Mouse (Mus musculus) small intestine, adult 2 months (tissue): Measurements from ENCODE around the gene Cd79b.

ENCODE experiments used
- CTCF ChIP-seq: fragments of 200-500 bp; IDR thresholded peaks from 2 replicates; pipeline ENCODE4 v1.5.1; 2012; ENCODE audit warnings: low read depth, mild to moderate bottlenecking, control low read depth, inconsistent platforms, low read length, moderate library complexity, mixed read lengths; ENCODE audit not compliant: insufficient replicate concordance, insufficient read length; ENCODE audit errors: extremely low read depth
- POLR2A ChIP-seq: fragments of 200-500 bp; IDR thresholded peaks from 2 replicates; pipeline ENCODE4 v1.6.1; 2012; ENCODE audit warnings: low read depth, mild to moderate bottlenecking, control low read depth, inconsistent platforms, low read length, moderate library complexity

- TF ChIP-seq CTCF = no peak
- no peak for TF ChIP-seq POLR2A
Measured at GRCm38 (mm10) chr11:106351941-106352340, 37.4 kb upstream of the Cd79b start.
